ENCODE assay signal across 31 mouse cellular contexts in the genomic region with DNA sequence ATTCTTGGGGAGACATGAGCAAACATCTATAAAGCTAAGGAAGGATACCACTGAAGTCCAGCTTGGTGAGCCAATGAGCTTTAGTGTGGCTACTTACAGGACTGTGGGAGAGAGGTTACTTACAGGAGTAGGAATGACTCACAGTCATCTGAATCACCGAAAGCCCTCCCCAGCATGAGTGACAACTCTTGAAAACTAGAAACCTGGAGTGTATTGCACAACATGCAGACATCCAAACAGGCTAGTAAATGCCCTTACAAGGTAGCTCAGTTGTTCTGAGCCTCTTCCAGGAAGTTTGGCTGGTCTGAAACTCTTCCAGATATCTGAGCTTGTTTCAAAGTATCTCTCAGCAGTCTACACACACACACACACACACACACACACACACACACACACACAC.
DNase-seq lines count a peak whose midpoint lies in the region; ATAC-seq and TF ChIP-seq lines count a peak whose summit lies in the region.
"Had no signal": no experiment of that assay in that cellular context is flagged by ENCODE, and none has a peak within 500 bp of the region (broad histone marks: within the 10 kb centered on the region; RNA-seq: fewer than 3 reads in every experiment).

No protein-coding gene starts in this region.

- no peak for TF ChIP-seq CTCF in lung, postnatal 0 days (IDR thresholded peaks at IDR 0.05)
- TF ChIP-seq CTCF in midbrain, postnatal 0 days (IDR thresholded peaks at IDR 0.05), result no peak

- TF ChIP-seq EP300 in lung, postnatal 0 days (IDR thresholded peaks at IDR 0.05), result no peak

- peak; percentile 30; the same call in 1 of the 2 replicates for ATAC-seq in lung, postnatal 0 days
- no peak for ATAC-seq in midbrain, postnatal 0 days (ENCODE audit: low FRiP score)
- ATAC-seq in midbrain, embryonic 14.5 days (ENCODE audit: low FRiP score, low TSS enrichment), result no peak
- no peak for ATAC-seq in intestine, embryonic 16.5 days
- ATAC-seq: forebrain, embryonic 16.5 days; liver, postnatal 0 days; midbrain, embryonic 13.5 days had no signal

- no peaks in the 10 kb centered on the region for H3K27me3 ChIP-seq in lung, postnatal 0 days (replicated peaks; ENCODE audit: insufficient read depth, low read length)
- no peaks in the 10 kb centered on the region for H3K27me3 ChIP-seq in midbrain, postnatal 0 days (ENCODE audit: insufficient read depth, low read length)
- H3K27me3 ChIP-seq in midbrain, embryonic 14.5 days (ENCODE audit: control insufficient read depth, insufficient read depth, low read length), result no peaks in the 10 kb centered on the region
- H3K27me3 ChIP-seq in intestine, embryonic 16.5 days (replicated peaks; ENCODE audit: control insufficient read depth, insufficient read depth, low read length), result no peaks in the 10 kb centered on the region
- H3K27me3 ChIP-seq: heart, embryonic 12.5 days; limb, embryonic 13.5 days had no signal

- H3K36me3 ChIP-seq in lung, postnatal 0 days (ENCODE audit: insufficient read depth, low read length), result no peaks in the 10 kb centered on the region
- no peaks in the 10 kb centered on the region for H3K36me3 ChIP-seq in midbrain, postnatal 0 days (ENCODE audit: insufficient read depth, low read length)
- H3K36me3 ChIP-seq in midbrain, embryonic 14.5 days (ENCODE audit: control insufficient read depth, insufficient read depth, low read length), result no peaks in the 10 kb centered on the region
- H3K36me3 ChIP-seq in intestine, embryonic 16.5 days (ENCODE audit: control insufficient read depth, insufficient read depth, low read length), result no peaks in the 10 kb centered on the region
- H3K36me3 ChIP-seq: embryonic facial prominence, embryonic 13.5 days; G1E; heart, embryonic 12.5 days; limb, embryonic 13.5 days; midbrain, embryonic 13.5 days had no signal

- no peak overlapping the region for H3K4me2 ChIP-seq in lung, postnatal 0 days (replicated peaks; ENCODE audit: low read depth, low read length)
- no peak overlapping the region for H3K4me2 ChIP-seq in midbrain, postnatal 0 days (ENCODE audit: low read depth, low read length, poor library complexity, severe bottlenecking)
- H3K4me2 ChIP-seq in midbrain, embryonic 14.5 days (ENCODE audit: low read length), result no peak overlapping the region
- H3K4me2 ChIP-seq in intestine, embryonic 16.5 days (ENCODE audit: low read depth, low read length), result no peak overlapping the region
- H3K4me2 ChIP-seq: embryonic facial prominence, embryonic 13.5 days; heart, embryonic 12.5 days; hindbrain, embryonic 14.5 days; limb, embryonic 13.5 days; liver, embryonic 11.5 days; midbrain, embryonic 13.5 days had no signal

- H3K4me3 ChIP-seq in lung, postnatal 0 days (ENCODE audit: low read depth, low read length), result no peak overlapping the region
- H3K4me3 ChIP-seq in midbrain, postnatal 0 days (ENCODE audit: low read depth, low read length), result no peak overlapping the region
- H3K4me3 ChIP-seq in midbrain, embryonic 14.5 days (replicated peaks; ENCODE audit: low read depth, low read length), result no peak overlapping the region
- H3K4me3 ChIP-seq in intestine, embryonic 16.5 days (ENCODE audit: low read length), result no peak overlapping the region
- H3K4me3 ChIP-seq: embryonic facial prominence, embryonic 13.5 days; gastrocnemius, adult 2 months; heart, embryonic 12.5 days; limb, embryonic 13.5 days; midbrain, embryonic 13.5 days had no signal

- H3K9me3 ChIP-seq in lung, postnatal 0 days (ENCODE audit: low read length), result no peaks in the 10 kb centered on the region
- H3K9me3 ChIP-seq in midbrain, postnatal 0 days (ENCODE audit: low read length), result no peaks in the 10 kb centered on the region
- H3K9me3 ChIP-seq in midbrain, embryonic 14.5 days (ENCODE audit: control insufficient read depth, low read length), result no peaks in the 10 kb centered on the region
- no peaks in the 10 kb centered on the region for H3K9me3 ChIP-seq in intestine, embryonic 16.5 days (ENCODE audit: control insufficient read depth, low read length)
- H3K9me3 ChIP-seq: embryonic facial prominence, embryonic 13.5 days; G1E; heart, embryonic 12.5 days; limb, embryonic 13.5 days; midbrain, embryonic 13.5 days had no signal

- H3K9ac ChIP-seq in lung, postnatal 0 days (replicated peaks; ENCODE audit: low read depth), result no peak overlapping the region
- no peak overlapping the region for H3K9ac ChIP-seq in midbrain, postnatal 0 days (replicated peaks; ENCODE audit: low read length, poor library complexity, severe bottlenecking)
- H3K9ac ChIP-seq in midbrain, embryonic 14.5 days (replicated peaks; ENCODE audit: low read length), result no peak overlapping the region
- no peak overlapping the region for H3K9ac ChIP-seq in intestine, embryonic 16.5 days (ENCODE audit: low read depth, low read length)
- H3K9ac ChIP-seq: embryonic facial prominence, embryonic 13.5 days; heart, embryonic 12.5 days; hindbrain, embryonic 14.5 days; limb, embryonic 13.5 days; liver, postnatal 0 days; midbrain, embryonic 13.5 days had no signal

- 67% methylated on average over 1 of the region's 1 CpGs for WGBS in lung, postnatal 0 days
- WGBS in midbrain, postnatal 0 days, result 88% methylated on average over 1 of the region's 1 CpGs
- WGBS in midbrain, embryonic 14.5 days, result 94% methylated on average over 1 of the region's 1 CpGs
- 86% methylated on average over 1 of the region's 1 CpGs for WGBS in intestine, embryonic 16.5 days

- peak; percentile 26 for DNase-seq in lung, postnatal 0 days (ENCODE audit: low spot score)
- DNase-seq in lung, postnatal 4 days, result no peak
- DNase-seq in 416B (ENCODE audit: low read depth), result peak; percentile 64
- peak; percentile 5 for DNase-seq in brain, adult 2 months (ENCODE audit: low read depth, low spot score)
- no peak for DNase-seq in midbrain, postnatal 0 days (ENCODE audit: low spot score)
- no peak for DNase-seq in midbrain, embryonic 14.5 days
- DNase-seq: adrenal gland, postnatal 10 days; cerebellum, adult 11-12 months; cerebellum, adult 9-11 months; gastrocnemius, adult 2 months; gastrocnemius, postnatal 36 days; heart, adult 18-20 months; heart, postnatal 4 days; kidney, adult 11 months; kidney, postnatal 14 days; layer of hippocampus, adult 9-11 months; liver, postnatal 0 days; spleen, adult 18-20 months; thymus, adult 18-20 months; thymus, postnatal 25 days had no signal

- no peaks in the 10 kb centered on the region for H3K4me1 ChIP-seq in lung, postnatal 0 days (ENCODE audit: insufficient read depth, low read depth, low read length)
- H3K4me1 ChIP-seq in midbrain, postnatal 0 days (ENCODE audit: insufficient read depth, low read length), result no peaks in the 10 kb centered on the region
- H3K4me1 ChIP-seq in midbrain, embryonic 14.5 days (ENCODE audit: control insufficient read depth, insufficient read depth, low read length), result no peaks in the 10 kb centered on the region
- H3K4me1 ChIP-seq in intestine, embryonic 16.5 days (ENCODE audit: control insufficient read depth, insufficient read depth, low read length), result no peaks in the 10 kb centered on the region
- H3K4me1 ChIP-seq: embryonic facial prominence, embryonic 13.5 days; heart, embryonic 12.5 days; limb, embryonic 13.5 days; midbrain, embryonic 13.5 days had no signal

- H3K27ac ChIP-seq in lung, postnatal 0 days (ENCODE audit: low read length), result no peak overlapping the region
- no peak overlapping the region for H3K27ac ChIP-seq in midbrain, postnatal 0 days (ENCODE audit: low read depth, low read length)
- no peak overlapping the region for H3K27ac ChIP-seq in midbrain, embryonic 14.5 days (replicated peaks; ENCODE audit: low read depth, low read length)
- H3K27ac ChIP-seq in intestine, embryonic 16.5 days (ENCODE audit: low read length), result no peak overlapping the region
- H3K27ac ChIP-seq: embryonic facial prominence, embryonic 13.5 days; gastrocnemius, adult 2 months; hindbrain, embryonic 14.5 days; limb, embryonic 13.5 days; macrophage; midbrain, embryonic 13.5 days; stomach, postnatal 0 days had no signal

Comparison
In these comparisons a context has a peak if more than half of its experiments do, and no peak if none do; other contexts are left out.
1. DNase-seq: peak in lung, postnatal 0 days (single experiment), 416B (single experiment) and brain, adult 2 months (single experiment); none in lung, postnatal 4 days (0 of 2), midbrain, postnatal 0 days (single experiment) and midbrain, embryonic 14.5 days (single experiment).